8 mouse cellular contexts compared by ENCODE assay signal in genomic region chr15:31530659-31531445, GRCm38 (mm10). TPM values are rescaled to one million over a fixed set of nuclear protein-coding genes. Genes with fewer than 3 reads are reported as not detected.
A peak's percentile ranks its signal among the peaks of the same experiment; 100 is the strongest.
DNase-seq lines count a peak whose midpoint lies in the region; ATAC-seq and TF ChIP-seq lines count a peak whose summit lies in the region.

Gene March6, minus strand, starts transcription at chr15:31531053.

- H3K36me3 ChIP-seq in hindbrain, embryonic 16.5 days (ENCODE audit: control insufficient read depth, insufficient read depth, low read length) = no peaks in the 10 kb centered on the region

- H3K27me3 ChIP-seq in hindbrain, embryonic 16.5 days (replicated peaks; ENCODE audit: control insufficient read depth, insufficient read depth, low read length) = no peaks in the 10 kb centered on the region

- peak within 1 kb of the TSS; percentile 98 for H3K4me3 ChIP-seq in gastrocnemius, adult 2 months
- peak within 1 kb of the TSS; percentile 87 for H3K4me3 ChIP-seq in hindbrain, embryonic 16.5 days (ENCODE audit: low read length)

- peak; percentile 95 for DNase-seq in ZHBTc4 (ENCODE audit: low read depth, low spot score)
- peak; percentile 84 to 93 for DNase-seq in cerebellum, postnatal 4 days (ENCODE audit: low spot score in 2 of 2)
- peak; percentile 94 for DNase-seq in gastrocnemius, adult 2 months
- DNase-seq in left cerebral cortex, adult 18-20 months (ENCODE audit: low spot score in 2 of 2) = peak; percentile 90 to 95
- DNase-seq in lung, postnatal 4 days = peak; percentile 92 to 95
- DNase-seq in retina, postnatal 1 day = peak; percentile 95
- DNase-seq in thymus, postnatal 4 days = peak; percentile 96

- peaks cover 6% of the 10 kb centered on the region for H3K4me1 ChIP-seq in hindbrain, embryonic 16.5 days (ENCODE audit: control insufficient read depth, insufficient read depth, low read depth, low read length)

- H3K27ac ChIP-seq in gastrocnemius, adult 2 months = peak within 1 kb of the TSS; percentile 98
- H3K27ac ChIP-seq in hindbrain, embryonic 16.5 days (ENCODE audit: low read depth, low read length) = peak within 1 kb of the TSS; percentile 98

- intact Hi-C loops in gastrocnemius, adult 2 months (cut with DNase I) = loop anchor here (5.0 kb wide), 2 partner anchors 36 to 56 kb away; partner anchors contain the start of gene Cmbl

- peak; percentile 95 for ATAC-seq in hindbrain, embryonic 16.5 days

- H3K4me2 ChIP-seq in hindbrain, embryonic 16.5 days (ENCODE audit: low read length) = peak within 1 kb of the TSS; percentile 90

- H3K9me3 ChIP-seq in hindbrain, embryonic 16.5 days (ENCODE audit: control insufficient read depth, low read length) = no peaks in the 10 kb centered on the region

- WGBS in hindbrain, embryonic 16.5 days = under 1% methylated on average over 56 of the region's 132 CpGs

- H3K9ac ChIP-seq in hindbrain, embryonic 16.5 days (ENCODE audit: low read depth, low read length) = peak within 1 kb of the TSS; percentile 95

- TF ChIP-seq CTCF in gastrocnemius, adult 2 months (IDR thresholded peaks at IDR 0.05) = no peak

RNA-seq across cellular contexts. Expression of gene March6, which starts in this region (rescaled TPM):
- total RNA-seq in gastrocnemius, adult 2 months (2021) = 100 to 1,000 TPM; 124 to 131 TPM
- 68.3 and 82.9 TPM in 2 replicates for polyA plus RNA-seq in hindbrain, embryonic 16.5 days (2015; fragmentation: Nextera tagmentation; extraction: Ambion mirVana)
- 100 to 1,000 TPM; 197 to 204 TPM for total RNA-seq in left cerebral cortex, adult 18-20 months (2021)

Comparison
In these comparisons a context has a peak if more than half of its experiments do, and no peak if none do; other contexts are left out.
1. Peak in every context shown above with its lines: DNase-seq, ATAC-seq, H3K4me3 ChIP-seq and H3K27ac ChIP-seq.